In genomic region chr13:100846891-100847579, GRCm38 (mm10) we compare ENCODE assay signal across 8 mouse cellular contexts. TPM values are rescaled to one million over a fixed set of nuclear protein-coding genes. Genes with fewer than 3 reads are reported as not detected.
DNase-seq lines count a peak whose midpoint lies in the region; ATAC-seq and TF ChIP-seq lines count a peak whose summit lies in the region.

No protein-coding gene starts in this region.

- no peak for DNase-seq in forebrain, embryonic 11.5 days (ENCODE audit: low spot score)
- no peak for DNase-seq in forebrain, embryonic 10.5 days (ENCODE audit: extremely low spot score, low spot score)
- DNase-seq in MN1 (ENCODE audit: low spot score): peak; percentile 96
- DNase-seq in hindbrain, embryonic 14.5 days (ENCODE audit: low spot score): peak; percentile 49
- DNase-seq in left cerebral cortex, adult 2 months (ENCODE audit: extremely low spot score in 1 of 2, low spot score in 2 of 2): peak; percentile 54 to 62
- peak; percentile 62 for DNase-seq in retina, postnatal 1 day
- no peak for DNase-seq in spleen, adult 12 weeks (ENCODE audit: low spot score)

- no peaks in the 10 kb centered on the region for H3K9me3 ChIP-seq in forebrain, embryonic 11.5 days (ENCODE audit: control insufficient read depth, low read length)
- no peaks in the 10 kb centered on the region for H3K9me3 ChIP-seq in forebrain, embryonic 10.5 days
- no peaks in the 10 kb centered on the region for H3K9me3 ChIP-seq in forebrain, embryonic 13.5 days (replicated peaks)
- H3K9me3 ChIP-seq in hindbrain, embryonic 14.5 days (ENCODE audit: control insufficient read depth, low read length): no peaks in the 10 kb centered on the region

- H3K36me3 ChIP-seq in forebrain, embryonic 11.5 days (ENCODE audit: control insufficient read depth, insufficient read depth, low read length): no peaks in the 10 kb centered on the region
- no peaks in the 10 kb centered on the region for H3K36me3 ChIP-seq in forebrain, embryonic 10.5 days (replicated peaks)
- no peaks in the 10 kb centered on the region for H3K36me3 ChIP-seq in forebrain, embryonic 13.5 days (ENCODE audit: poor library complexity, severe bottlenecking)
- H3K36me3 ChIP-seq in hindbrain, embryonic 14.5 days (replicated peaks; ENCODE audit: control insufficient read depth, insufficient read depth): no peaks in the 10 kb centered on the region

- no peaks in the 10 kb centered on the region for H3K4me1 ChIP-seq in forebrain, embryonic 11.5 days (replicated peaks; ENCODE audit: control insufficient read depth, insufficient read depth, low read length)
- H3K4me1 ChIP-seq in forebrain, embryonic 10.5 days: no peaks in the 10 kb centered on the region
- H3K4me1 ChIP-seq in forebrain, embryonic 13.5 days: no peaks in the 10 kb centered on the region; the same call in 1 of the 2 replicates
- no peaks in the 10 kb centered on the region; the same call in 1 of the 2 replicates for H3K4me1 ChIP-seq in hindbrain, embryonic 14.5 days (replicated peaks; ENCODE audit: control insufficient read depth, insufficient read depth, low read length)

- no peak overlapping the region for H3K4me3 ChIP-seq in forebrain, embryonic 11.5 days (ENCODE audit: low read depth, low read length)
- no peak overlapping the region for H3K4me3 ChIP-seq in forebrain, embryonic 10.5 days
- no peak overlapping the region for H3K4me3 ChIP-seq in forebrain, embryonic 13.5 days
- no peak overlapping the region for H3K4me3 ChIP-seq in hindbrain, embryonic 14.5 days (replicated peaks; ENCODE audit: low read length)
- H3K4me3 ChIP-seq in left cerebral cortex, adult 2 months: peak overlapping the region; percentile 29

- H3K4me2 ChIP-seq in forebrain, embryonic 11.5 days (ENCODE audit: low read depth, low read length, severe bottlenecking): no peak overlapping the region
- no peak overlapping the region for H3K4me2 ChIP-seq in forebrain, embryonic 13.5 days
- peak overlapping the region; percentile 44 for H3K4me2 ChIP-seq in hindbrain, embryonic 14.5 days (replicated peaks)

- WGBS in forebrain, embryonic 11.5 days: 57% methylated on average over 21 of the region's 21 CpGs
- 61% methylated on average over 21 of the region's 21 CpGs for WGBS in forebrain, embryonic 10.5 days
- WGBS in forebrain, embryonic 13.5 days: 48% methylated on average over 21 of the region's 21 CpGs
- WGBS in hindbrain, embryonic 14.5 days: 45% methylated on average over 21 of the region's 21 CpGs

- peak; percentile 72 for TF ChIP-seq CTCF in left cerebral cortex, adult 2 months (IDR thresholded peaks at IDR 0.05)

- intact Hi-C loops in left cerebral cortex, adult 2 months (cut with DNase I): loop anchor here (2.0 to 5.0 kb wide), 3 partner anchors 848 to 1805 kb away; no protein-coding TSS in a partner anchor

- no peak overlapping the region for H3K27ac ChIP-seq in forebrain, embryonic 11.5 days (ENCODE audit: low read depth, low read length)
- no peak overlapping the region for H3K27ac ChIP-seq in forebrain, embryonic 10.5 days
- H3K27ac ChIP-seq in forebrain, embryonic 13.5 days: no peak overlapping the region
- H3K27ac ChIP-seq in hindbrain, embryonic 14.5 days: no peak overlapping the region
- H3K27ac ChIP-seq in left cerebral cortex, adult 2 months: no peak overlapping the region

- H3K27me3 ChIP-seq in forebrain, embryonic 11.5 days (ENCODE audit: control insufficient read depth, insufficient read depth, low read length): no peaks in the 10 kb centered on the region
- H3K27me3 ChIP-seq in forebrain, embryonic 10.5 days (ENCODE audit: poor library complexity, severe bottlenecking): no peaks in the 10 kb centered on the region
- H3K27me3 ChIP-seq in forebrain, embryonic 13.5 days: no peaks in the 10 kb centered on the region
- H3K27me3 ChIP-seq in hindbrain, embryonic 14.5 days (ENCODE audit: control insufficient read depth, insufficient read depth, low read length): no peaks in the 10 kb centered on the region

- ATAC-seq in forebrain, embryonic 11.5 days (replicated peaks; ENCODE audit: low FRiP score): 0 out of 2 replicates have a peak, but pooled peaks have one; percentile 53
- peak; percentile 50; the same call in 1 of the 2 replicates for ATAC-seq in forebrain, embryonic 13.5 days
- peak; percentile 80; the same call in 1 of the 2 replicates for ATAC-seq in hindbrain, embryonic 14.5 days (ENCODE audit: low FRiP score)

- H3K9ac ChIP-seq in forebrain, embryonic 11.5 days (ENCODE audit: low read length): no peak overlapping the region
- H3K9ac ChIP-seq in forebrain, embryonic 13.5 days: no peak overlapping the region
- H3K9ac ChIP-seq in hindbrain, embryonic 14.5 days: 0 out of 2 replicates have a peak overlapping the region, but pooled peaks have one; percentile 26

RNA-seq across cellular contexts. Expression of gene Slc30a5, which starts 13.8 kb away (rescaled TPM):
- polyA plus RNA-seq in forebrain, embryonic 11.5 days (2014; fragmentation: Nextera tagmentation; extraction: Ambion mirVana): 47.1 and 47.3 TPM in 2 replicates
- 37.0 and 38.5 TPM in 2 replicates for polyA plus RNA-seq in forebrain, embryonic 10.5 days (2016; fragmentation: Nextera tagmentation; extraction: Ambion mirVana)
- polyA plus RNA-seq in forebrain, embryonic 13.5 days (2015; fragmentation: Nextera tagmentation; extraction: Ambion mirVana): 32.3 and 34.0 TPM in 2 replicates
- 41.8 and 44.5 TPM in 2 replicates for polyA plus RNA-seq in hindbrain, embryonic 14.5 days (2014; fragmentation: Nextera tagmentation; extraction: Ambion mirVana)
- 10 to 100 TPM; 38.2 to 47.0 TPM for total RNA-seq in left cerebral cortex, adult 2 months (2021)

Comparison
In these comparisons a context has a peak if more than half of its experiments do, and no peak if none do; other contexts are left out.
1. DNase-seq: peak in MN1 (single experiment), hindbrain, embryonic 14.5 days (single experiment), left cerebral cortex, adult 2 months (2 of 2) and retina, postnatal 1 day (single experiment); none in forebrain, embryonic 11.5 days (single experiment), forebrain, embryonic 10.5 days (single experiment) and spleen, adult 12 weeks (single experiment).
2. Peak in every context shown above with its lines, with median percentiles within 50 percentile points of each other: ATAC-seq.